Mouse (Mus musculus): ENCODE measurements at regions not wholly inside any gene's neighbourhood (a gene's known extent, or its start where the extent isn't known, plus 50 kb on each side); places are given as distances from the start of the nearest gene placed in this dataset.

GRCm38 (mm10) chr15:57187840-57188457, 289.5 kb downstream of the Slc22a22 start:
- H3K9ac ChIP-seq (replicated peaks; ENCODE audit: low read length, poor library complexity, severe bottlenecking), result no peak overlapping the region
- H3K36me3 ChIP-seq (ENCODE audit: insufficient read depth, low read length), result no peaks in the 10 kb centered on the region
- no peak for DNase-seq (ENCODE audit: low spot score)
- H3K27ac ChIP-seq (ENCODE audit: low read depth, low read length), result no peak overlapping the region
- no peak overlapping the region for H3K4me3 ChIP-seq (ENCODE audit: low read depth, low read length)
- H3K9me3 ChIP-seq (ENCODE audit: low read length), result no peaks in the 10 kb centered on the region
- no peak for ATAC-seq (ENCODE audit: low FRiP score)
- no peaks in the 10 kb centered on the region for H3K27me3 ChIP-seq (ENCODE audit: insufficient read depth, low read length)
- no peak overlapping the region for H3K4me2 ChIP-seq (ENCODE audit: low read depth, low read length, poor library complexity, severe bottlenecking)
- no peak for TF ChIP-seq CTCF (IDR thresholded peaks at IDR 0.05)
- WGBS, result 41% methylated on average over 1 of the region's 1 CpGs
- H3K4me1 ChIP-seq (ENCODE audit: insufficient read depth, low read length), result no peaks in the 10 kb centered on the region

DNA sequence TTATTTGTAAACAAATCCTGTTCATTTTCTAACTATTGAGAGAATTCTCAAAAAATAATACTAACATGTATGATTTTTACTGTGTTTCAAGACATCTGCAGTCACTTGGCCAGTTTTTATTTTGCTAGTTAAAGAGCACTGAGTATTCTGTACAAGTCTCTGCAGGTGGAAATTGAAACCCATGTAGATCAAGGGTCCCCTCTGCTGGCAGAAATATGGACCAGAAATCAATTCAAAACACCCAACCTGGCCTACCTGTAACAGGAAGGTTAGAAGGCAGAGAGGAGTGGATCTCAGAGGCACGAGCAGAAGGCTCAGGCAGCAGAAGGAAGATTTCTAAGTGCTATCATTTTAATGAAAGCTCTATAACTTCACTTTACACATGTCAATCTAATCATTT, 298.3 kb downstream of the Slc22a22 start:
- ATAC-seq (ENCODE audit: low FRiP score), result no peak
- DNase-seq (ENCODE audit: low spot score), result peak; percentile 52
- Histone ChIP-seq H3K4me1 (ENCODE audit: insufficient read depth, low read length) (no peaks in the 10 kb centered on the region), H3K9ac (replicated peaks; ENCODE audit: low read length, poor library complexity, severe bottlenecking) (no peak overlapping the region), H3K36me3 (ENCODE audit: insufficient read depth, low read length) (no peaks in the 10 kb centered on the region), H3K27me3 (ENCODE audit: insufficient read depth, low read length) (no peaks in the 10 kb centered on the region), H3K27ac (ENCODE audit: low read depth, low read length) (no peak overlapping the region), H3K4me3 (ENCODE audit: low read depth, low read length) (no peak overlapping the region), H3K9me3 (ENCODE audit: low read length) (no peaks in the 10 kb centered on the region), H3K4me2 (ENCODE audit: low read depth, low read length, poor library complexity, severe bottlenecking) (no peak overlapping the region)
- peak; percentile 73 for TF ChIP-seq CTCF (IDR thresholded peaks at IDR 0.05)
- 65% methylated on average over 1 of the region's 1 CpGs for WGBS

DNA sequence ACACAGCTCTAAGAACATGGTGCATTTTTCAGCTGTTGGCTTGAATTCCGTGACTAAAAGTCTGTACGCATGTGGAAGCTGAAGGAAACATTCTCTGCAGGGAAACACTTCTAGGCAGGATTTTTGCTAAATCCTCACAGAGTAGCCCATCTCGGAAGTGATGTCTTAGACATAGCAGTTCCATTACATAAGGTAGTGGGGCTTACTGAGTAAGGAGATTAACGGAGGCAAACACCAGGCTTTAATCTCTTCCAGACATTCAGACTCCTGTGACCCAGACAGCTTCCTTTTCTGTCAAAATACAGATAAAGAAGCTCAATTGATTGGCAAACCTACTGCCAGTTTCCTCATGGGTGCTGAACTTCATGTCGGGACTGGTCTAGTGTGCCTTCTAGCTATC, 304.7 kb downstream of the Slc22a22 start:
- no peak overlapping the region for H3K9ac ChIP-seq (replicated peaks; ENCODE audit: low read length, poor library complexity, severe bottlenecking)
- H3K4me3 ChIP-seq (ENCODE audit: low read depth, low read length), result no peak overlapping the region
- H3K4me1 ChIP-seq (ENCODE audit: insufficient read depth, low read length), result no peaks in the 10 kb centered on the region
- no peak overlapping the region for H3K27ac ChIP-seq (ENCODE audit: low read depth, low read length)
- H3K36me3 ChIP-seq (ENCODE audit: insufficient read depth, low read length), result no peaks in the 10 kb centered on the region
- H3K9me3 ChIP-seq (ENCODE audit: low read length), result no peaks in the 10 kb centered on the region
- TF ChIP-seq CTCF (IDR thresholded peaks at IDR 0.05), result no peak
- WGBS, result 16% methylated on average over 5 of the region's 5 CpGs
- no peaks in the 10 kb centered on the region for H3K27me3 ChIP-seq (ENCODE audit: insufficient read depth, low read length)
- DNase-seq (ENCODE audit: low spot score) (no peak), ATAC-seq (ENCODE audit: low FRiP score) (no peak)
- no peak overlapping the region for H3K4me2 ChIP-seq (ENCODE audit: low read depth, low read length, poor library complexity, severe bottlenecking)

DNA sequence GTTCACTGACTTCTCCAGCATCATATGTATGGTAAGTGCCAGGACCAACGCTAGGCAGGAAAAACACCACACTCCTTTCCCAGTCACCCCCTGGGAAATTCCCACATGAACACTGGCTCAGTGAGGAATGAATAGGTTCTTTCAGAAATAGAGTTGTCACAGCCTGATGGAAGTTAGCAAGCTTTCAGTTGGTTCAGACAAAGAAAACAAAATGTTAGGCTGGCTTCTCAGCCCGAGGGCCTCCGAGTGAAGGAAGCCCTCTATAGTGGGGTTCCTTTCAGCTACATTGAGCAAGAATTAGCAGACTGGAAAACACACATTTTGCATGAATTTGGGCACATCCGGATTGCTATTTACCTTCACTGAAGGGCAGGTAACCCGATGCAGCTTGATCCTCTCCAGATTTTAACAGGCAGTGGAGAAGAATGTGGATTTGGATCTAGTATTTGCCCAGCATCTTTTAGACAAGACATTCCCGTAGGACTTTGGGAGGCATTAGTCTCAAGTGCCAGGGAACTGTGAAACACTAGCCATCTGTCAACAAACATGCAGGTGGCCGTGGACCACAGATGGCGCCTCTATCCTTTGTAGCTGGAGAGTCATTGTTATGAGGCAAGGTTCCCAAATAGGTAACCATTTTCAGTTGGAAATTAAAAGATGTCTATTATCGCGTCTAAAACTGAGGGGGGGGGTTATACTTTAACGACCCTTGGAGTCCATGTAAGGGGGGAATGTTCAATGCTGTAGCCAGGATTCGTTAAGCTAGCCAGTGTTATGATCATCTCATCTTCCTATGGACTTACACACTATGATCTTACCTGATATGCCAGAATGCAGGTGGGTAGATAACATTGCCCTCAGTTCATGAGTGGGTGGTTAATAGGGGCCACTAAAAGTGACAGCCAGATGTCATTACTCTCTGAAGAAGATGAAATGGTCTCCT, 314.8 kb downstream of the Slc22a22 start:
- no peaks in the 10 kb centered on the region for H3K9me3 ChIP-seq (ENCODE audit: low read length)
- peak; percentile 62 for DNase-seq (ENCODE audit: low spot score)
- no peak for TF ChIP-seq CTCF (IDR thresholded peaks at IDR 0.05)
- H3K9ac ChIP-seq (replicated peaks; ENCODE audit: low read length, poor library complexity, severe bottlenecking), result no peak overlapping the region
- H3K36me3 ChIP-seq (ENCODE audit: insufficient read depth, low read length), result no peaks in the 10 kb centered on the region
- H3K27me3 ChIP-seq (ENCODE audit: insufficient read depth, low read length), result no peaks in the 10 kb centered on the region
- H3K27ac ChIP-seq (ENCODE audit: low read depth, low read length), result no peak overlapping the region
- no peak overlapping the region for H3K4me3 ChIP-seq (ENCODE audit: low read depth, low read length)
- WGBS, result 31% methylated on average over 12 of the region's 12 CpGs
- peak; percentile 70; the same call in 1 of the 2 replicates for ATAC-seq (ENCODE audit: low FRiP score)
- no peaks in the 10 kb centered on the region for H3K4me1 ChIP-seq (ENCODE audit: insufficient read depth, low read length)
- H3K4me2 ChIP-seq (ENCODE audit: low read depth, low read length, poor library complexity, severe bottlenecking), result no peak overlapping the region

- ATAC-seq (ENCODE audit: low FRiP score) (no peak), DNase-seq (ENCODE audit: low spot score) (no peak)
- no peak overlapping the region for H3K9ac ChIP-seq (replicated peaks; ENCODE audit: low read length, poor library complexity, severe bottlenecking)
- no peaks in the 10 kb centered on the region for H3K9me3 ChIP-seq (ENCODE audit: low read length)
- no peak overlapping the region for H3K4me3 ChIP-seq (ENCODE audit: low read depth, low read length)
- WGBS, result 42% methylated on average over 9 of the region's 9 CpGs
- no peak overlapping the region for H3K27ac ChIP-seq (ENCODE audit: low read depth, low read length)
- H3K27me3 ChIP-seq (ENCODE audit: insufficient read depth, low read length), result no peaks in the 10 kb centered on the region
- no peak overlapping the region for H3K4me2 ChIP-seq (ENCODE audit: low read depth, low read length, poor library complexity, severe bottlenecking)
- no peaks in the 10 kb centered on the region for H3K36me3 ChIP-seq (ENCODE audit: insufficient read depth, low read length)
- H3K4me1 ChIP-seq (ENCODE audit: insufficient read depth, low read length), result no peaks in the 10 kb centered on the region
- no peak for TF ChIP-seq CTCF (IDR thresholded peaks at IDR 0.05)
Measured at GRCm38 (mm10) chr15:57140130-57140750, 337.2 kb downstream of the Slc22a22 start.

DNA sequence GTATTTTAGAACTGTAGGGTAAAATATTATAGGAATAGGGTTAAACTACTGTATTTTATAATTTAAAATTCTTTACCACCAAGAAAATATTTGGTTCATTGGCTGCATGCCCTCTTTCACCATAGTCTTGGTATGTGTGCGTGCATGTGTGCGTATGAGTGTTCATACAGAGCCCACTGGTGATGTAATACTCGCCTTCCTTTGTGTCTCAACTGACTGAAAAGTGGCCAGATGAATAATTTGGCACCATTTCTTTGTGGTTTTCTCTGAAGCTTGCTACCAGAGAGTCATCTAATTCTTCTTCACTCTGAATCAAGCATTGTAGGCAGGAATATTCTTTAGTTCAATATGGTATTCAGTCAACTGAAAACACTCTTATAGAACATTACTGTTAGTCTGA, 372.7 kb downstream of the Slc22a22 start:
- Histone ChIP-seq H3K9ac (replicated peaks; ENCODE audit: low read length, poor library complexity, severe bottlenecking) (no peak overlapping the region), H3K4me2 (ENCODE audit: low read depth, low read length, poor library complexity, severe bottlenecking) (no peak overlapping the region), H3K27me3 (ENCODE audit: insufficient read depth, low read length) (no peaks in the 10 kb centered on the region), H3K4me1 (ENCODE audit: insufficient read depth, low read length) (no peaks in the 10 kb centered on the region), H3K4me3 (ENCODE audit: low read depth, low read length) (no peak overlapping the region), H3K9me3 (ENCODE audit: low read length) (no peaks in the 10 kb centered on the region), H3K27ac (ENCODE audit: low read depth, low read length) (no peak overlapping the region), H3K36me3 (ENCODE audit: insufficient read depth, low read length) (no peaks in the 10 kb centered on the region)
- no peak for TF ChIP-seq CTCF (IDR thresholded peaks at IDR 0.05)
- WGBS, result 82% methylated on average over 3 of the region's 3 CpGs
- no peak for DNase-seq (ENCODE audit: low spot score)
- ATAC-seq (ENCODE audit: low FRiP score), result no peak

All from midbrain, postnatal 0 days (tissue).